Mouse (Mus musculus): Measurements from ENCODE around the gene Gm21954. TPM values are rescaled to one million over a fixed set of nuclear protein-coding genes. Genes with fewer than 3 reads are reported as not detected.

Gene Gm21954
- polyA plus RNA-seq (2016; fragmentation: Nextera tagmentation; extraction: Ambion mirVana), result not detected in 2 replicates

GRCm38 (mm10) chr3:55472110-55472509 lies at the start of gene Gm21954:
TSS of gene Gm21954 (minus strand) at chr3:55472210.
- 95% methylated on average over 2 of the region's 2 CpGs for WGBS
- H3K27me3 ChIP-seq (ENCODE audit: low read depth, poor library complexity, severe bottlenecking), result no peaks in the 10 kb centered on the region

GRCm38 (mm10) chr3:55521776-55522175 lies 49.8 kb upstream of the Gm21954 start:
- Histone ChIP-seq H3K4me3 (no peak overlapping the region), H3K27ac (peak overlapping the region; percentile 64; the same call in 1 of the 2 replicates), H3K27me3 (ENCODE audit: low read depth, poor library complexity, severe bottlenecking) (no peaks in the 10 kb centered on the region), H3K9me3 (replicated peaks) (no peaks in the 10 kb centered on the region), H3K4me1 (peaks cover 88% of the 10 kb centered on the region), H3K36me3 (no peaks in the 10 kb centered on the region)
- WGBS, result 85% methylated on average over 8 of the region's 8 CpGs
- no peak for DNase-seq (ENCODE audit: low spot score)

More at GRCm38 (mm10) chr3:55472110-55472509, at the start of gene Gm21954:
- no peak for DNase-seq (ENCODE audit: low spot score)
- Histone ChIP-seq H3K36me3 (no peaks in the 10 kb centered on the region), H3K9me3 (replicated peaks) (no peaks in the 10 kb centered on the region), H3K4me3 (no peak within 1 kb of the TSS), H3K27ac (peak within 1 kb of the TSS; percentile 77; the same call in 1 of the 2 replicates), H3K4me1 (peaks cover 44% of the 10 kb centered on the region)

- H3K27ac ChIP-seq, result peak overlapping the region; percentile 82
Observed at GRCm38 (mm10) chr3:55520240-55521180, 48.5 kb upstream of the Gm21954 start.

GRCm38 (mm10) chr3:55517454-55518014 lies 45.5 kb upstream of the Gm21954 start:
- H3K9me3 ChIP-seq (replicated peaks), result no peaks in the 10 kb centered on the region
- no peaks in the 10 kb centered on the region; the same call in 1 of the 2 replicates for H3K36me3 ChIP-seq
- 59% methylated on average over 17 of the region's 17 CpGs for WGBS
- H3K4me1 ChIP-seq, result peaks cover 77% of the 10 kb centered on the region
- no peaks in the 10 kb centered on the region for H3K27me3 ChIP-seq (ENCODE audit: low read depth, poor library complexity, severe bottlenecking)
- H3K27ac ChIP-seq, result peak overlapping the region; percentile 89
- DNase-seq (ENCODE audit: low spot score), result no peak
- H3K4me3 ChIP-seq, result peak overlapping the region; percentile 25; the same call in 1 of the 2 replicates

More at GRCm38 (mm10) chr3:55520240-55521180, 48.5 kb upstream of the Gm21954 start:
- Histone ChIP-seq H3K9me3 (replicated peaks) (no peaks in the 10 kb centered on the region), H3K4me3 (no peak overlapping the region), H3K27me3 (ENCODE audit: low read depth, poor library complexity, severe bottlenecking) (no peaks in the 10 kb centered on the region), H3K36me3 (no peaks in the 10 kb centered on the region), H3K4me1 (peaks cover 89% of the 10 kb centered on the region)
- WGBS, result 34% methylated on average over 12 of the region's 12 CpGs
- no peak for DNase-seq (ENCODE audit: low spot score)

GRCm38 (mm10) chr3:55515966-55516365 lies 44.0 kb upstream of the Gm21954 start:
- H3K9me3 ChIP-seq (replicated peaks), result no peaks in the 10 kb centered on the region
- no peaks in the 10 kb centered on the region; the same call in 1 of the 2 replicates for H3K36me3 ChIP-seq
- peak overlapping the region; percentile 89 for H3K27ac ChIP-seq
- no peaks in the 10 kb centered on the region for H3K27me3 ChIP-seq (ENCODE audit: low read depth, poor library complexity, severe bottlenecking)
- WGBS, result 33% methylated on average over 5 of the region's 5 CpGs
- no peak overlapping the region for H3K4me3 ChIP-seq
- DNase-seq (ENCODE audit: low spot score), result no peak
- peaks cover 80% of the 10 kb centered on the region for H3K4me1 ChIP-seq

GRCm38 (mm10) chr3:55511658-55512057 lies 39.6 kb upstream of the Gm21954 start:
- Histone ChIP-seq H3K9me3 (replicated peaks) (no peaks in the 10 kb centered on the region), H3K27me3 (ENCODE audit: low read depth, poor library complexity, severe bottlenecking) (no peaks in the 10 kb centered on the region), H3K36me3 (peaks cover 11% of the 10 kb centered on the region), H3K4me3 (no peak overlapping the region), H3K27ac (peak overlapping the region; percentile 58; the same call in 1 of the 2 replicates), H3K4me1 (peaks cover 68% of the 10 kb centered on the region)
- DNase-seq (ENCODE audit: low spot score), result no peak
- 63% methylated on average over 6 of the region's 6 CpGs for WGBS

GRCm38 (mm10) chr3:55510198-55510597 lies 38.2 kb upstream of the Gm21954 start:
- Histone ChIP-seq H3K27ac (peak overlapping the region; percentile 50; the same call in 1 of the 2 replicates), H3K4me3 (no peak overlapping the region)
- DNase-seq (ENCODE audit: low spot score), result no peak

GRCm38 (mm10) chr3:55499298-55499697 lies 27.3 kb upstream of the Gm21954 start:
- 81% methylated on average over 7 of the region's 7 CpGs for WGBS
- no peak overlapping the region for H3K4me3 ChIP-seq
- no peaks in the 10 kb centered on the region for H3K9me3 ChIP-seq (replicated peaks)
- H3K4me1 ChIP-seq, result peaks cover 45% of the 10 kb centered on the region
- H3K27ac ChIP-seq, result peak overlapping the region; percentile 72; the same call in 1 of the 2 replicates
- peaks cover 15% of the 10 kb centered on the region for H3K36me3 ChIP-seq
- no peak for DNase-seq (ENCODE audit: low spot score)
- H3K27me3 ChIP-seq (ENCODE audit: low read depth, poor library complexity, severe bottlenecking), result no peaks in the 10 kb centered on the region

More at GRCm38 (mm10) chr3:55510198-55510597, 38.2 kb upstream of the Gm21954 start:
- Histone ChIP-seq H3K4me1 (peaks cover 53% of the 10 kb centered on the region), H3K36me3 (peaks cover 17% of the 10 kb centered on the region), H3K27me3 (ENCODE audit: low read depth, poor library complexity, severe bottlenecking) (no peaks in the 10 kb centered on the region), H3K9me3 (replicated peaks) (no peaks in the 10 kb centered on the region; the same call in 1 of the 2 replicates)
- WGBS, result 91% methylated on average over 7 of the region's 7 CpGs

GRCm38 (mm10) chr3:55496462-55496941 lies 24.5 kb upstream of the Gm21954 start:
- 14% methylated on average over 9 of the region's 9 CpGs for whole genome bisulfite sequencing
- 0 out of 2 replicates have a peak, but pooled peaks cover 11% of the 10 kb centered on the region for H3K36me3 ChIP-seq
- peaks cover 54% of the 10 kb centered on the region for H3K4me1 ChIP-seq
- H3K9me3 ChIP-seq (replicated peaks), result no peaks in the 10 kb centered on the region
- no peak for DNase-seq (ENCODE audit: low spot score)
- H3K4me3 ChIP-seq, result no peak overlapping the region
- no peaks in the 10 kb centered on the region for H3K27me3 ChIP-seq (ENCODE audit: low read depth, poor library complexity, severe bottlenecking)
- peak overlapping the region; percentile 75 for H3K27ac ChIP-seq

- no peak for DNase-seq (ENCODE audit: low spot score)
Observed at GRCm38 (mm10) chr3:55495866-55496265, 23.9 kb upstream of the Gm21954 start.

GRCm38 (mm10) chr3:55495231-55495630 lies 23.2 kb upstream of the Gm21954 start:
- Histone ChIP-seq H3K27ac (peak overlapping the region; percentile 75), H3K9me3 (replicated peaks) (no peaks in the 10 kb centered on the region), H3K27me3 (ENCODE audit: low read depth, poor library complexity, severe bottlenecking) (no peaks in the 10 kb centered on the region), H3K4me3 (no peak overlapping the region), H3K4me1 (peaks cover 56% of the 10 kb centered on the region), H3K36me3 (0 out of 2 replicates have a peak, but pooled peaks cover 7% of the 10 kb centered on the region)
- WGBS, result 65% methylated on average over 7 of the region's 7 CpGs
- DNase-seq (ENCODE audit: low spot score), result no peak

More at GRCm38 (mm10) chr3:55495866-55496265, 23.9 kb upstream of the Gm21954 start:
- H3K9me3 ChIP-seq (replicated peaks), result no peaks in the 10 kb centered on the region
- no peaks in the 10 kb centered on the region for H3K27me3 ChIP-seq (ENCODE audit: low read depth, poor library complexity, severe bottlenecking)
- 11% methylated on average over 4 of the region's 4 CpGs for WGBS
- H3K36me3 ChIP-seq, result 0 out of 2 replicates have a peak, but pooled peaks cover 9% of the 10 kb centered on the region
- peak overlapping the region; percentile 75 for H3K27ac ChIP-seq
- no peak overlapping the region for H3K4me3 ChIP-seq
- H3K4me1 ChIP-seq, result peaks cover 56% of the 10 kb centered on the region

- Histone ChIP-seq H3K9me3 (replicated peaks) (no peaks in the 10 kb centered on the region), H3K36me3 (no peaks in the 10 kb centered on the region), H3K27ac (peak overlapping the region; percentile 75), H3K27me3 (ENCODE audit: low read depth, poor library complexity, severe bottlenecking) (no peaks in the 10 kb centered on the region), H3K4me1 (peaks cover 56% of the 10 kb centered on the region), H3K4me3 (no peak overlapping the region)
- WGBS, result 41% methylated on average over 4 of the region's 4 CpGs
- DNase-seq (ENCODE audit: low spot score), result no peak
Observed at GRCm38 (mm10) chr3:55494348-55494747, 22.3 kb upstream of the Gm21954 start.
